Mouse (Mus musculus): ENCODE data around the gene Klkb1.

DNA sequence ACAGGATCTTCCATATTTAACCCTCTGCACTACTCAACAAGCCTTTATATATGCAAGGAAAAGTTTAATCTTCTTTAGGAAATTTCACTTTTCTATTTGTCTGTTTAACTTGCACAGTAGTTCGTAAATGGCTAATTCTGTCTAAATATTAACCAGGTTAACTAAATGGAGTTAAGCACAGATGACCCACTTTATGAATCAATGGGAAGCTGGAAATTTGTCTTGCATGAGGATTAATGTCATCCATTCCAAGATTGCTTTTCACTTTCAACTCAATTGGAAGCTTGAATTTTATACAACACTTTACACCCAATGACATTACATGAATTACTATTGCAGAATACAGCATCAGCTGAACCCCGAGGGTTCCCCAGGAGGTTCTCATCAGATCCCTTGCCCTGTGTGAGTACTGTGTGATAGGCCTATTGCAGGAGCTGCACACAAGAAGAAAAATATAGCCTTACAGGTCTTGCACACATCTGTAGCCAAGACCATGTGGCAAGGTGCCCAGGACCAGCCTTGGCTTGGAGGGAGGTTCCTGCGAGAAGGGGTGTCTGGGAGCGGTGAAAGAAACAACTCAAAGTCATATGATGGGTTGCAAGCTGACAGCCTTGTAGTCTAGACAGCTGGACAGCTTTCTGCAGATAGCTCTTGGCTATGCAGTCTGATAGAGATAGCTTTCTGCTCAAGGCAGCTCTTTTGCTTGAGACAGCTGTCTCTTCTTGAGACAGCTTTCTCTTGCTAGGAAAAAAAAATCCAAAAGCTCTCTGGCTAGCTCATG is 26.9 kb downstream of the Klkb1 start:
- TF ChIP-seq POLR2A (IDR thresholded peaks at IDR 0.05; ENCODE audit: low read depth, low read length) (no peak), CTCF (conservative IDR thresholded peaks at IDR 0.05 in 1 of 2, IDR thresholded peaks at IDR 0.05 in 1 of 2; ENCODE audit: low read depth in 2 of 2, low read length in 2 of 2) (no peak), PAX5 (IDR thresholded peaks at IDR 0.05; ENCODE audit: low read length) (no peak)
